Mouse (Mus musculus) urinary bladder, adult 18-20 months (tissue): ENCODE results near the gene Lgr6.

Source experiments
- DNase-seq, 2 experiments: peaks; one replicate each; pipeline ENCODE4 v3.0.0; 2022; ENCODE audit warnings: low spot score in 2 of 2, mixed read lengths in 2 of 2

The Lgr6 gene

GRCm38 (mm10) chr1:135105124-135105523 lies at the start of gene Lgr6:
Gene Lgr6, minus strand, starts transcription at chr1:135105276.
- DNase-seq: no peak

GRCm38 (mm10) chr1:135154411-135154959 lies 49.4 kb upstream of the Lgr6 start:
- peak; percentile 50 to 58 for DNase-seq

GRCm38 (mm10) chr1:135154011-135154410 lies 48.9 kb upstream of the Lgr6 start:
- DNase-seq: no peak

- DNase-seq: no peak
Observed at GRCm38 (mm10) chr1:135148996-135149395, 43.9 kb upstream of the Lgr6 start.

GRCm38 (mm10) chr1:135148476-135148875 lies 43.4 kb upstream of the Lgr6 start:
- DNase-seq: no peak

GRCm38 (mm10) chr1:135147702-135148058 lies 42.6 kb upstream of the Lgr6 start:
- no peak for DNase-seq

GRCm38 (mm10) chr1:135146946-135147701 lies 42.0 kb upstream of the Lgr6 start:
- peak; percentile 77 to 80 for DNase-seq

GRCm38 (mm10) chr1:135146077-135146945 lies 41.2 kb upstream of the Lgr6 start, which contains the start of gene Arl8a:
Gene Arl8a, plus strand, starts transcription at chr1:135146824.
- DNase-seq: peak; percentile 53 to 79

- no peak for DNase-seq
Observed at GRCm38 (mm10) chr1:135143940-135144339, 38.9 kb upstream of the Lgr6 start.

- no peak for DNase-seq
Observed at GRCm38 (mm10) chr1:135142452-135142851, 37.4 kb upstream of the Lgr6 start.

- no peak for DNase-seq
Observed at GRCm38 (mm10) chr1:135139906-135140305, 34.8 kb upstream of the Lgr6 start.

- peak in 1 of 2 experiments; percentile 22 for DNase-seq
Observed at GRCm38 (mm10) chr1:135136500-135136899, 31.4 kb upstream of the Lgr6 start.

- DNase-seq: no peak
Observed at GRCm38 (mm10) chr1:135135111-135135787, 30.2 kb upstream of the Lgr6 start.

- DNase-seq: no peak
Observed at GRCm38 (mm10) chr1:135133678-135134435, 28.8 kb upstream of the Lgr6 start.

- DNase-seq: no peak
Observed at GRCm38 (mm10) chr1:135132893-135133369, 27.9 kb upstream of the Lgr6 start.

GRCm38 (mm10) chr1:135132473-135132872 lies 27.4 kb upstream of the Lgr6 start, which contains the start of gene Ptpn7:
Gene Ptpn7, plus strand, starts transcription at chr1:135132700.
- peak in 1 of 2 experiments; percentile 35 for DNase-seq

GRCm38 (mm10) chr1:135131560-135131959 lies 26.5 kb upstream of the Lgr6 start:
- DNase-seq: no peak

- DNase-seq: no peak
Observed at GRCm38 (mm10) chr1:135131034-135131433, 26.0 kb upstream of the Lgr6 start.

- no peak for DNase-seq
Observed at GRCm38 (mm10) chr1:135130376-135131018, 25.4 kb upstream of the Lgr6 start.

- no peak for DNase-seq
Observed at GRCm38 (mm10) chr1:135129543-135130183, 24.6 kb upstream of the Lgr6 start.
